Mouse (Mus musculus): ENCODE results near the gene Gm40460. TPM values are rescaled to one million over a fixed set of nuclear protein-coding genes. Genes with fewer than 3 reads are reported as not detected.

The Gm40460 gene
- polyA plus RNA-seq, 1 experiment = not detected

- Histone ChIP-seq H3K4me1 (ENCODE audit: control insufficient read depth) (no peaks in the 10 kb centered on the region), H3K27me3 (ENCODE audit: control insufficient read depth) (no peaks in the 10 kb centered on the region), H3K9me3 (ENCODE audit: control insufficient read depth, low read length) (no peaks in the 10 kb centered on the region), H3K4me3 (replicated peaks) (no peak overlapping the region), H3K36me3 (ENCODE audit: control insufficient read depth) (no peaks in the 10 kb centered on the region)
- TF ChIP-seq TAL1 (IDR thresholded peaks at IDR 0.05; ENCODE audit: low read length) (no peak), GATA1 (IDR thresholded peaks at IDR 0.05; ENCODE audit: low read length) (no peak)
Measured at GRCm38 (mm10) chr7:142198748-142199147, 42.1 kb downstream of the Gm40460 start.

Other genes starting within 250 kb of the Gm40460 start
- gene Mob2, start 180.0 kb downstream of the Gm40460 start, polyA plus RNA-seq (2012) = 24.8 and 29.2 TPM in 2 replicates
- gene Dusp8, start 145.2 kb downstream of the Gm40460 start, polyA plus RNA-seq (2012) = 7.6 and 9.7 TPM in 2 replicates
- gene Gm45618, start 120.3 kb downstream of the Gm40460 start, polyA plus RNA-seq (2012) = not detected in 2 replicates
- not detected in 2 replicates for gene Gm39115, start 105.0 kb downstream of the Gm40460 start, polyA plus RNA-seq (2012)
- not detected in 2 replicates for gene Gm45337, start 96.5 kb downstream of the Gm40460 start, polyA plus RNA-seq (2012)
- gene Gm29735, start 84.0 kb downstream of the Gm40460 start, polyA plus RNA-seq (2012) = not detected in 2 replicates
- gene Gm4553, start 75.3 kb downstream of the Gm40460 start, polyA plus RNA-seq (2012) = not detected in 2 replicates
- gene Krtap5-2, start 65.1 kb downstream of the Gm40460 start, polyA plus RNA-seq (2012) = not detected in 2 replicates
- not detected in 2 replicates for gene Gm10153, start 50.7 kb downstream of the Gm40460 start, polyA plus RNA-seq (2012)
- gene Krtap5-3, start 39.7 kb downstream of the Gm40460 start, polyA plus RNA-seq (2012) = not detected in 2 replicates
- not detected in 2 replicates for gene Gm7579, start 29.2 kb downstream of the Gm40460 start, polyA plus RNA-seq (2012)
- gene Krtap5-5, start 11.1 kb downstream of the Gm40460 start, polyA plus RNA-seq (2012) = 0.03 TPM in 1 of 2 replicates, not detected in the other
- gene Gm2431, start 17.3 kb upstream of the Gm40460 start, polyA plus RNA-seq (2012) = not detected in 2 replicates
- gene Gm4559, start 33.3 kb upstream of the Gm40460 start, polyA plus RNA-seq (2012) = not detected in 2 replicates
- not detected in 2 replicates for gene Krtap5-1, start 56.0 kb upstream of the Gm40460 start, polyA plus RNA-seq (2012)
- not detected in 2 replicates for gene Krtap5-4, start 62.5 kb upstream of the Gm40460 start, polyA plus RNA-seq (2012)
- 0.36 and 0.47 TPM in 2 replicates for gene Ifitm10, start 132.7 kb upstream of the Gm40460 start, polyA plus RNA-seq (2012)
- 19.7 and 19.8 TPM in 2 replicates for gene Gm49369, start 141.6 kb upstream of the Gm40460 start, polyA plus RNA-seq (2012)
- 14.4 and 21.7 TPM in 2 replicates for gene Ctsd, start 147.0 kb upstream of the Gm40460 start, polyA plus RNA-seq (2012)
- not detected in 2 replicates for gene Syt8, start 193.8 kb upstream of the Gm40460 start, polyA plus RNA-seq (2012)
- gene Tnni2, start 200.7 kb upstream of the Gm40460 start, polyA plus RNA-seq (2012) = 0.22 TPM in 1 of 2 replicates, not detected in the other
- 0.05 and 0.21 TPM in 2 replicates for gene Lsp1, start 219.7 kb upstream of the Gm40460 start, polyA plus RNA-seq (2012)

All from erythroblast, embryonic 14.5 days (primary cell).